Mouse (Mus musculus) testis, adult 2 months (tissue): Measurements from ENCODE around the gene Zfp334. TPM values are rescaled to one million over a fixed set of nuclear protein-coding genes. Genes with fewer than 3 reads are reported as not detected.

ENCODE experiments used
- H3K27ac ChIP-seq: fragments of 200-500 bp; 2 replicates; pipeline ENCODE4 v1.5.1; 2012; ENCODE audit warnings: low read depth, low read length; ENCODE audit not compliant: control insufficient read depth, insufficient read depth
- H3K27me3 ChIP-seq: fragments of 200-500 bp; 2 replicates; pipeline ENCODE4 v1.6.1; 2012; ENCODE audit warnings: mild to moderate bottlenecking, low read length, moderate library complexity; ENCODE audit not compliant: control insufficient read depth, insufficient read depth
- H3K36me3 ChIP-seq: fragments of 200-500 bp; 2 replicates; pipeline ENCODE4 v1.6.1; 2012; ENCODE audit warnings: mild to moderate bottlenecking, low read length; ENCODE audit not compliant: control insufficient read depth, insufficient read depth
- H3K4me1 ChIP-seq: fragments of 200-500 bp; 2 replicates; pipeline ENCODE4 v1.6.1; 2012; ENCODE audit warnings: low read length; ENCODE audit not compliant: control insufficient read depth, insufficient read depth
- H3K4me3 ChIP-seq: fragments of 200-500 bp; 2 replicates; pipeline ENCODE4 v1.5.1; 2012; ENCODE audit warnings: low read depth, mild to moderate bottlenecking, low read length, moderate library complexity, mixed read lengths; ENCODE audit not compliant: control insufficient read depth
- CTCF ChIP-seq: fragments of 200-500 bp; IDR thresholded peaks from 2 replicates; pipeline ENCODE4 v1.5.1; 2012; ENCODE audit warnings: low read depth, mild to moderate bottlenecking, inconsistent platforms, low read length, moderate library complexity; ENCODE audit not compliant: control insufficient read depth, insufficient read depth, insufficient replicate concordance
- POLR2A ChIP-seq: fragments of 200-500 bp; IDR thresholded peaks from 2 replicates; pipeline ENCODE4 v1.6.1; 2012; ENCODE audit warnings: low read depth, mild to moderate bottlenecking, inconsistent platforms, low read length, moderate library complexity; ENCODE audit not compliant: control insufficient read depth
- polyA plus RNA-seq: library from polyadenylated mRNA; depleted of rRNA; stranded (reverse); fragments of >200 nt; gene quantifications from 2 replicates; pipeline ENCODE4 v1.2.3, GENCODE M21; 2012; rRNA removed

The Zfp334 gene
- polyA plus RNA-seq, 1 experiment = 1.1 TPM

GRCm38 (mm10) chr2:165328746-165329145 is 59.3 kb downstream of the Zfp334 start:
- H3K27me3 ChIP-seq = no peaks in the 10 kb centered on the region
- H3K36me3 ChIP-seq = no peaks in the 10 kb centered on the region
- H3K4me3 ChIP-seq = no peak overlapping the region
- no peak for TF ChIP-seq POLR2A
- TF ChIP-seq CTCF = no peak
- no peak overlapping the region for H3K27ac ChIP-seq
- peaks cover 19% of the 10 kb centered on the region for H3K4me1 ChIP-seq

- TF ChIP-seq POLR2A = no peak
- no peak for TF ChIP-seq CTCF
- Histone ChIP-seq H3K36me3 (no peaks in the 10 kb centered on the region), H3K4me3 (no peak overlapping the region), H3K27me3 (no peaks in the 10 kb centered on the region), H3K4me1 (peaks cover 13% of the 10 kb centered on the region), H3K27ac (no peak overlapping the region)
These were observed 60.7 kb downstream of the Zfp334 start for GRCm38 (mm10) chr2:165327386-165327785.

DNA sequence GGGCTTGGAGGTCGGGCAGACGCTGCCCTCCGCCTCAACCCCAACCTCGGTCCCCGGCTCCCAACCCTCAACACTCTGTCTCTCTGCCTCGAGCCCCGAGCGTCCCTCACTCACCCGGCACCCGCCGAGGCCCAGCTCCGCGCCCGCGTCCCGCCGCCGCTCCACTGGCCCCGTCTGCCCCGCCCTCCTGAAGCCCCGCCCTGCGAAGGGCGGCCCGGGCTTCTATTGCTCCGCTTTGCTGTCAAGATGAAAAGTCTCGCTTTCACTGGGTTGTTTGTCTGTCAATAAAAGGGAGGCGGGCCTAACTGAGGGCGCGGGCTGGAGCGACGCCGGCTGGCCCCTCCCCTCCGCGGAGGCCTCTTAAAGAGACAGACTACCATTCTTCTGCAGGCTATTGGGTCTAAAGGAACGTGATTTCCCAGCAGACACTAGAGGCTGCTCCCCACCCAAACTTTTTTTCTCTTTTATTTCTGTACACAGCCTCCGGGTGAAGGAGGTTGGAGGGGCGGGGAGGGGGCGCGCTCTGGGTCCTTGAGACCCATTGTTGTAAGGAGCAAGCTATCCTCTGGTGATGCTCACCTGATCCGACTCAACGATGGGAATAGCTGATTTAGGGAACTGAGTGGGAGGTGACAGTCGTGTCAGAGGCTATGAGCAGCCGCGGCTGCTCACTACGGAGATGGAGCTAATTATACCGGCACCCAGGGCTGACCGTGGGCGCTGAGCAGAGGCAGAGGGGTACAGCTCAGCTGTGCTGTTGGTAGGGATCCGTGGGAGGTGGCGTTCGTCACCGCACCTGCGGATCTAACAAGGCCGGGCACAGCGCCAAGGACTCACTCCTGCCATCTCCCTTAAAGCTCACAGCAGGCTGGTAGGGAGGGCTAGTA is 61.5 kb downstream of the Zfp334 start, which contains the start of gene Elmo2:
Elmo2 (minus strand) TSS at position 176 of the 887 bp plus-strand sequence.
- Histone ChIP-seq H3K36me3 (no peaks in the 10 kb centered on the region), H3K27ac (peak within 1 kb of the TSS; percentile 3), H3K4me1 (peaks cover 12% of the 10 kb centered on the region), H3K4me3 (peak within 1 kb of the TSS; percentile 93), H3K27me3 (no peaks in the 10 kb centered on the region)
- no peak for TF ChIP-seq CTCF
- peak; percentile 50; the same call in 1 of the 2 replicates for TF ChIP-seq POLR2A

- TF ChIP-seq POLR2A (no peak), CTCF (no peak)
- Histone ChIP-seq H3K4me3 (peak overlapping the region; percentile 93), H3K27ac (peak overlapping the region; percentile 3), H3K36me3 (no peaks in the 10 kb centered on the region), H3K27me3 (no peaks in the 10 kb centered on the region), H3K4me1 (peaks cover 14% of the 10 kb centered on the region)
These were observed 62.3 kb downstream of the Zfp334 start for GRCm38 (mm10) chr2:165325521-165326303.

Other genes with a start within 250 kb of the Zfp334 start
- 0.35 and 0.37 TPM in 2 replicates for gene Cdh22, start 153.4 kb downstream of the Zfp334 start, polyA plus RNA-seq
- gene Slc35c2, start 100.4 kb downstream of the Zfp334 start, polyA plus RNA-seq = 55.2 and 58.7 TPM in 2 replicates
- 13.8 and 14.3 TPM in 2 replicates for gene Elmo2, start 61.8 kb downstream of the Zfp334 start, polyA plus RNA-seq
- not detected in 2 replicates for gene Zfp663, start 19.5 kb downstream of the Zfp334 start, polyA plus RNA-seq
- gene Ocstamp, start 12.1 kb upstream of the Zfp334 start, polyA plus RNA-seq = 0.07 and 0.08 TPM in 2 replicates
- 0.67 and 0.85 TPM in 2 replicates for gene Slc13a3, start 85.0 kb upstream of the Zfp334 start, polyA plus RNA-seq
- 8.0 and 9.2 TPM in 2 replicates for gene Trp53rka, start 105.1 kb upstream of the Zfp334 start, polyA plus RNA-seq
- 0.26 and 0.94 TPM in 2 replicates for gene Slc2a10, start 115.5 kb upstream of the Zfp334 start, polyA plus RNA-seq
- 1.4 and 1.7 TPM in 2 replicates for gene Eya2, start 206.8 kb upstream of the Zfp334 start, polyA plus RNA-seq